Mouse (Mus musculus): ENCODE data around the gene Gucy1b1.
A peak's percentile ranks its signal among the peaks of the same experiment; 100 is the strongest.

The Gucy1b1 gene

GRCm38 (mm10) chr3:82074201-82074851, at the start of gene Gucy1b1:
TSS of gene Gucy1b1 (minus strand) at chr3:82074689.
- DNase-seq: peak; percentile 83 to 94

GRCm38 (mm10) chr3:82118916-82119315, 44.4 kb upstream of the Gucy1b1 start:
- peak in 1 of 2 experiments; percentile 6 for DNase-seq

DNA sequence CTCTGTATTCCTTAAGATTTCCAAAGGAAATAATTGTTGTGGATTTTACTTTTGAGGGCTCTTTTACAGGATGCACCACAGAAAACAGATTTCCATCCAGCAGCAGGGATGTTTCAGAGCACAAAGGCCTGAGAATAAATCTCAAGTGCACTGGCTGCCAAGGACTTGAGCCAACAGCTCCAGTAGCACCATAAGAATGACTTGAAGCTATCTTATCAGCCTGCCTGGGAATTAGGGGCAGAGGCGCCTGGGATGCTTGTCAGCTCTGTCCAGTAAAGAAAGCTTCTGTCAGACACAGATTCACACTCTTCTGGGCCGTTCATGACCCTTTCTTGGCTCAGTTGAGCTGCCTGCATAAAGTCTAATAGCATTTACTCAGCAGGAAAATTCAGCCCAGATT, 38.0 kb upstream of the Gucy1b1 start:
- DNase-seq: no peak

DNA sequence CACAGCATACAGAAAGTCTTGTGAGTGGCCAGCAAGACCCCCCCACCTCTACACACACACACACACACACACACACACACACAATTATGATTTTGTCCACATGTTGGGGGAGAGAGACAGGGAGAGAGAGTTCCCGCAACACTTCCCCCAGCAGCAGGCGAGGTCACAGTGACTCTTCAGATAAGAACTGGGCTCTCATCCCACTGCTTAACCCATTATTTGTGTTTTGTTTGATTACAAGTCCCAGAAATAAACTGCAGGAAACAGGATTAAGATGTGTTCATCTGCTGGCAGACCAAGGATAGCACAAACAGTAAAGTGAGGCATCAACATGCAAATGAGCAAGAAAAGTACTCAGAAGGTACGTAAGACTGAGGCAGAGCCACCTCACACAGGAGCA, 37.5 kb upstream of the Gucy1b1 start:
- DNase-seq: no peak

GRCm38 (mm10) chr3:82108951-82109350, 34.5 kb upstream of the Gucy1b1 start:
- DNase-seq: no peak

DNA sequence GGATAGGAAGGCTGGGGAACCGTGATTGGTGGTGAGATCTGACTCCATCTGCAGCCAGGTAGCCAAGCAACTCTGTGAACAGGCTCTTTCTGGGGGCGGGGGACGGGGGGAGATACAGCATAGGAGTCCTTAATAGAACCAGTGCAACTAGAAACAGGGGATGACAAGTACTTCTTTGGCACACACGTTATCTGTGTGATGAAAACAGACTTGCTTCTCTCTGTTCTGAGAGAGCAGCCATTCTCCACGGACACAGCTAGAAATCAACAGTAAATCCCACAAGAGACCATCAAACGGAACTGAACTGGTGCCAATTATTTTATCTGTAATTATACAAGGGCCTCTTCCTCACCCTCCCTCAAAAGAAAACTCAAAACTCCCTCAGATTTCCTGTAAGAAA, 29.7 kb upstream of the Gucy1b1 start:
- no peak for DNase-seq

DNA sequence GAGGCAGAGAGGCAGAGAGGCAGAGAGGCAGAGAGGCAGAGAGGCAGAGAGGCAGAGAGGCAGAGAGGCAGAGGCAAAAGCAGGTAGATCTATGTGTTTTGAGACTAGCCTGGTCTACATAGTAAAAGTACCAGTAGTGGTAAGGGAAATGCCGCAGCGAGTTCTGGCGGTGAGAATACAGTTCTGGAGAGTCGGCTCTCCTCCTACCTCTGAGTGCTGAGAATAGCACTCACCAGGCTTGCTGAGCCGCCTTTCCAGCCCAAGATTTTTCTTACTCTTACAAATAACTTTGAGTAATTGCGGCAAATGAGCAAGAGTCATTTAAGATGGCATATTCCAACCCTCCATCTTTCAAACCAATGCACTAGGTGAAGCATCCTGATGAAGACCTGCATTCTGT, 24.6 kb upstream of the Gucy1b1 start:
- no peak for DNase-seq

DNA sequence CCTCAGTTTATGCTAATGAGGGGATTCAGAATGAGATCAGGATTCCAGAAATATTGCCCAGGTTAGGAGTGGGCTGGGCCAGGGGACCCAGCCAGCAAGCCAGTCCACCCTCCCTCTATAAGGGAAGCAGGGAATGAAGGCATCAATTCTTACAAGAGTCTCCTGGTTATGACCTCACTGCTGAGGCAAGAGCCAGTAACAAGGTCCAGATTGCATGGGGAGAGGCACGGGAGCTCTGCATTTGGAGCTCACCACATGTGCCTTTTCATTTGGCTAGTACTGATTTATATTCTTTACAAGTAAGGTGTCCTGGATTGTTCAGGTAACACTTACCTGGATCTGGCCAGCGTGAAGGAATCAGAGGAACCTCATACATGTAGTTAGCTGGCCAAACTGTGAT, 22.3 kb upstream of the Gucy1b1 start:
- no peak for DNase-seq

GRCm38 (mm10) chr3:82073741-82074181, 728 bp downstream of the Gucy1b1 start:
- peak; percentile 68 to 77 for DNase-seq

GRCm38 (mm10) chr3:82067830-82068229, 6.7 kb downstream of the Gucy1b1 start:
- no peak for DNase-seq

DNA sequence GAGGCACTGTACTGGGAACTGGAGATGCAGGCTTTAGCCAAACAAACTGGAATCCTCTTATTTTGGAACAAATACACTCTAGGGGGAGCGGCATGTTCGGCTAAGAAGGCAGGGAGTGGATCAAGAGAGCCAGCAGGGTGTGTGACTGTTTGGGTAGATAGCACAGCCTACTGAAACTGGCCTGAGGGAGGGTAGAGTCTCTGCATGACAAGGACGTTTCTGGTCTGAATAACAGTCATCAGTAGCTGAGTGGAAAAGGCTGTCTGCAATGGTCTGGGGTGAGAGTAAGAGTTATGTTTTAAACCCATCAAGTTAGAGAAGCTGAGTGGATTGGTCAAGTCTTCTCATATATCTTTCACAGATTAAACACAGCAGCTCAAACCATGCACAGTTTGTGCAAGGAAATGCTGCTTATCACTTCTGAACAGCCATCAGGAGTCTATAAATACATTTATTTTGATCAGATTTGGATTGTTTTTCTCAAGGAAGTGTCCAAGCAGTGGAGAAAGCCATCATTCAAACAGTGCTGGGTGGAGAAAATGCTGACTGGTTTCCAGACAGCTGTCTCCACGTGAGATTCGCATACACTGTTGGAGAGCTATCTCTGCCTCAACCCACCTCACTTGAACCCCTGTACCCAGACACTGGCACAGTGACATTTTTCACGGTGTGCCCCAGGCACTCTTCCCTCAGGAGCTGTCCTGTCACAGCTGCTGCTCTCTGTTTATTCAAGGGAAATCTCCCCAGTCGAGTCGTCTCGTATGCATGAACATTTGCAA, 12.9 kb downstream of the Gucy1b1 start:
- DNase-seq: no peak

DNA sequence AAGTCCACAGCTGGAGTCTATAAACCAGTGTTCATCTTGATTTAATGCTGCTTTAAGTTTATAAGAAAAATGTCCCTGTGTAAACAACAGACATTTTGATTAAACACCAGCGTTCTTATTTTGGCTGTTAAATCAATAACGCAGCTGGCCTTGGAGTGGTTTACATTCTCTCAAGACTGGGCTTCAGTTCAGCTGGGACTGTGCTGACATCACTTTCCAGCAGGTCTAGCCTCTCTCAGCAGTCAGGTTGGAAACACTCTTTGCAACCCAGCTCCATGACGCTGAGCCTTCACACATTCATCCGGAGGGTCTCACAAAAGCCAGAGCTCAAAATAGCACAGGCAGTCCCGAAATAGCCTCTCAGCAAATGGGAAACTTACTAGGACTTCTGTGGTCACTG, 17.3 kb downstream of the Gucy1b1 start:
- no peak for DNase-seq

GRCm38 (mm10) chr3:82054283-82054974, 20.1 kb downstream of the Gucy1b1 start:
- DNase-seq: no peak

- no peak for DNase-seq
These were observed 22.5 kb downstream of the Gucy1b1 start for GRCm38 (mm10) chr3:82052029-82052428.

DNA sequence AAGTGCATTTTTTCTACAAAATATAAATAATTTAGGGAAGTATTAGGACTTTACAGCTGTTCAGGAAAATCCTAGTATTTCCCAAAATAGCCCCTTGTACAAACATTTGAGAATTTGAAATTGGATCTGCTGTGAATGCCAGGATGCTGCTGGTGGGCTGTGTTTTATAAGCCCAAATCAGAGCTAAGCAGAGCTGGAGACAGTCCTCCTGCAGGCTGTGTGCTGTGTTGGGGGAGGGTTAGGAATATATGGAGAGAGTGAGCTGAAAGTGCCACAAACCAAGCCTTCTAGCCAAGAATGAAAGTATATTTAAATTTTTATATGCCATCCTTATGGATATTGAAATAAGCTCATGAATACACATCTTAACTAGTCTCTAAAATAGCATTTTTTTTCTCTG, 23.0 kb downstream of the Gucy1b1 start:
- no peak for DNase-seq

DNA sequence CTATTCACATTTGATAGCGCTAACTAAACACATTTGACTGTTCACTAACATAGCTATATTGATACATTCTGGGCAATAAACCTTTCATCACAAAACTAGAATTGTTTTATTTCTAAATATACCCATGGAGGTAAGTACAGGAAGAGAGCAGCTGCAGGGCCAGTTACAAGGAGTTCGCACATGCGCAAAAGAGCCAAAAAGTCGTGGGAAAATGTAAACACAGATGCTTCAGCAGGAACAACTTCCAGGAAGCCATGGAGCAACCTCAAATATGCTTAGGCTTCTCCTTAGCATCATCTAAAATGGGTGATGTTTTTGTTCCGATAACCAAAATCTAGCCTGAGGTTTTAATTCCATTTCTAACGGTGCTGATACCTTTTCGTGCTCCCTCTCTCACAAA, 25.8 kb downstream of the Gucy1b1 start:
- no peak for DNase-seq

DNA sequence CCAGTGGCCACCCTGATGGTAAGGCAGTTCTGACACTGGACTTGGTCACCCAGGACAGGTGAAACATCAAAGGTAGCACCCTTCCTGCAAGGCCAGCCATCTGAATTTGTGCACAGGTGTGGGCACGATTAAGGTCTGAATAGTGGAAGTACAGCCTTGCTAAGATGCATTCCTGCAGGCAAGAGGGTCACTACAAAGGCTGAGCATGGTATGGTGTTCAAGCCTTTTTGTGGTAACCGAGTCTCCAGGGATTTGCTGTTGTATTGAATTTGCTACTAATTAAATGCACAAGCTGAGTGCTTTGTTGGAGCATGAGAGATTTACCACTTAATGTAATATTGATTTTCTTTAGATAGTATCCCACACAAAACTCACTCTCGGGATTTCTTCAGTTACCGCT, 26.4 kb downstream of the Gucy1b1 start:
- no peak for DNase-seq

DNA sequence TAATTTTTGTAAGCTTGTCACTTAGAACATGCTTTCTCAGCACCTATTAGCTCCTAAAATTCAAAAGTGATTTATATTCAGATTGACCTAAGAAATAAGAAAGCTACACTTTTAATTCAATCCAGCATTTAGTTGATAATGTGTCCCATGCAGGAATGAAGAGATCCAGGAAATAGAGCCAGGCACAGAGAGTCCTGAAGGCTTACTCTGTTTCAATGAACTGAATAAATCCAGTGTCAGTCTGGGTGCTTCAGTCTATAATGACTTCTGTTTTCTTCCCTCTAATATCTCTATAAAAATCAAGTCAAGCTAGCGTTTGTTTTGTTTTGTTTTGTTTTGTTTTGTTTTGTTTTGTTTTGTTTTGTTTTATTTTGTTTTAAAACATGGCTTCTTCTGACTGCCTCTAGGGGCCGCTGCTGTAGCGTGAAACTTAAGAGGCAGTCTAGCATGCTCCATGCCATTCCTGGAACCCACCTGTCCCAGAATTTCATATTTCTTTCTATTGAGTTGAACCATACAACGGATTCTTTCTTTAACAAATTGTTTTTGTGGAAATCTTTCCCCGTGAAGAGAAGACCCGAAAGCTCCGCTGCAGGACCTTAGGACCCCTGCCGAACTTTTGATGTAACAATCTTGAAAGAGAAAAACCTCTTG, 27.3 kb downstream of the Gucy1b1 start:
- peak; percentile 46 to 62 for DNase-seq

DNA sequence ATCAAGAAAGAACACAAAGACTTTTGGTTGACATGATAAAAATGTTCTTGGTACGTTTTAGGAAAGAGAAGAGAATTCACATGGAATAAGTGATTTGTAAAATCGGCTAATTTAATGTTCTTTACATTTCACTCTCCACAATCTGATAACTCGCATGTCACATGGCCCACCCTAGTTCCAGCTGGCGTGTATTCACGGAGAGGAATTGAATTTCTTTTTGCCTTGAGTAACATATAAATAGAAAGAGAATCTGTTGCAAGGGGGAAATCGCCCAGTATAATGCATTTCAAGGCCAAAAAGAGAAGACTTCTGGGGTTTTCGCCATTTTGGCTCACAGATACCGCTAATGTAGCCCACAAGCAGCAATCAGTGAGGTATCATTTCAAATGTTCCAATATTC, 28.4 kb downstream of the Gucy1b1 start:
- DNase-seq: no peak

- DNase-seq: no peak
These were observed 29.6 kb downstream of the Gucy1b1 start for GRCm38 (mm10) chr3:82044902-82045301.

- no peak for DNase-seq
These were observed 30.8 kb downstream of the Gucy1b1 start for GRCm38 (mm10) chr3:82043676-82044075.

GRCm38 (mm10) chr3:82036262-82037044, 38.0 kb downstream of the Gucy1b1 start:
- no peak for DNase-seq
